Mouse (Mus musculus) splenic B cell, adult 2 months (primary cell): ENCODE measurements around the gene Cntln.

Source experiments
- DNase-seq: peaks from one replicate; pipeline ENCODE4 v3.0.0-alpha.2; 2011; ENCODE audit warnings: low read depth, low spot score
- H3K27me3 ChIP-seq: 2 replicates; pipeline ENCODE4 v1.6.1; 2012; ENCODE audit warnings: mild to moderate bottlenecking, low read length, moderate library complexity, mixed read lengths; ENCODE audit not compliant: control insufficient read depth, poor library complexity, insufficient read depth, severe bottlenecking
- H3K36me3 ChIP-seq: 2 replicates; pipeline ENCODE4 v1.6.1; 2012; ENCODE audit warnings: mild to moderate bottlenecking, low read length, moderate library complexity, mixed read lengths; ENCODE audit not compliant: control insufficient read depth, poor library complexity, insufficient read depth, severe bottlenecking

Cntln gene

GRCm38 (mm10) chr4:84976875-84977646, 93.0 kb downstream of the Cntln start:
- DNase-seq = no peak
- Histone ChIP-seq H3K36me3 (no peaks in the 10 kb centered on the region), H3K27me3 (no peaks in the 10 kb centered on the region)

- no peak for DNase-seq
- H3K27me3 ChIP-seq = no peaks in the 10 kb centered on the region
- no peaks in the 10 kb centered on the region for H3K36me3 ChIP-seq
Observed at GRCm38 (mm10) chr4:84995520-84996348, 111.6 kb downstream of the Cntln start.

GRCm38 (mm10) chr4:85005581-85005980, 121.5 kb downstream of the Cntln start:
- DNase-seq = peak; percentile 16
- no peaks in the 10 kb centered on the region for H3K27me3 ChIP-seq
- no peaks in the 10 kb centered on the region for H3K36me3 ChIP-seq

- DNase-seq = no peak
- Histone ChIP-seq H3K27me3 (no peaks in the 10 kb centered on the region), H3K36me3 (no peaks in the 10 kb centered on the region)
Observed at GRCm38 (mm10) chr4:85006789-85007188, 122.7 kb downstream of the Cntln start.

- Histone ChIP-seq H3K36me3 (no peaks in the 10 kb centered on the region), H3K27me3 (no peaks in the 10 kb centered on the region)
- no peak for DNase-seq
Observed at GRCm38 (mm10) chr4:85010846-85011245, 126.7 kb downstream of the Cntln start.

- H3K27me3 ChIP-seq = no peaks in the 10 kb centered on the region
- no peak for DNase-seq
- H3K36me3 ChIP-seq = no peaks in the 10 kb centered on the region
Observed at GRCm38 (mm10) chr4:85045748-85046147, 161.6 kb downstream of the Cntln start.

GRCm38 (mm10) chr4:85049933-85050553, 165.9 kb downstream of the Cntln start:
- no peak for DNase-seq
- H3K27me3 ChIP-seq = no peaks in the 10 kb centered on the region
- H3K36me3 ChIP-seq = no peaks in the 10 kb centered on the region

- Histone ChIP-seq H3K36me3 (no peaks in the 10 kb centered on the region), H3K27me3 (no peaks in the 10 kb centered on the region)
- no peak for DNase-seq
Observed at GRCm38 (mm10) chr4:85054616-85055015, 170.5 kb downstream of the Cntln start.

GRCm38 (mm10) chr4:85059598-85059997, 175.5 kb downstream of the Cntln start:
- Histone ChIP-seq H3K27me3 (no peaks in the 10 kb centered on the region), H3K36me3 (no peaks in the 10 kb centered on the region)
- DNase-seq = no peak

- Histone ChIP-seq H3K27me3 (no peaks in the 10 kb centered on the region), H3K36me3 (no peaks in the 10 kb centered on the region)
- DNase-seq = no peak
Observed at GRCm38 (mm10) chr4:85061676-85062075, 177.6 kb downstream of the Cntln start.

- DNase-seq = no peak
- Histone ChIP-seq H3K36me3 (no peaks in the 10 kb centered on the region), H3K27me3 (no peaks in the 10 kb centered on the region)
Observed at GRCm38 (mm10) chr4:85096033-85096432, 211.9 kb downstream of the Cntln start.

GRCm38 (mm10) chr4:85096682-85097081, 212.6 kb downstream of the Cntln start:
- Histone ChIP-seq H3K27me3 (no peaks in the 10 kb centered on the region), H3K36me3 (no peaks in the 10 kb centered on the region)
- DNase-seq = peak; percentile 67

GRCm38 (mm10) chr4:85102168-85102567, 218.1 kb downstream of the Cntln start:
- Histone ChIP-seq H3K36me3 (no peaks in the 10 kb centered on the region), H3K27me3 (no peaks in the 10 kb centered on the region)
- no peak for DNase-seq

GRCm38 (mm10) chr4:85106416-85106815, 222.3 kb downstream of the Cntln start:
- no peak for DNase-seq
- no peaks in the 10 kb centered on the region for H3K36me3 ChIP-seq
- H3K27me3 ChIP-seq = no peaks in the 10 kb centered on the region

GRCm38 (mm10) chr4:85106961-85107360, 222.9 kb downstream of the Cntln start:
- Histone ChIP-seq H3K36me3 (no peaks in the 10 kb centered on the region), H3K27me3 (no peaks in the 10 kb centered on the region)
- DNase-seq = no peak
